Mouse (Mus musculus) forebrain, embryonic 14.5 days (tissue): Measurements from ENCODE around the gene Ret. TPM values are rescaled to one million over a fixed set of nuclear protein-coding genes. Genes with fewer than 3 reads are reported as not detected.

Experiments
- ATAC-seq: fragments of 200-750 bp; cut with Nextera tagmentation; 2 replicates; pipeline ENCODE4 v1.8.0; 2017; ENCODE audit warnings: mild to moderate bottlenecking, moderate library complexity
- DNase-seq: peaks from one replicate; pipeline ENCODE4 v3.0.0-alpha.2; 2015; ENCODE audit warnings: low spot score
- H3K27ac ChIP-seq: fragments of 300-500 bp; sonication (generic); 2 replicates; pipeline ENCODE4 v1.5.1; 2014; ENCODE audit warnings: low read depth, mild to moderate bottlenecking, control low read depth, low read length, moderate library complexity
- H3K27me3 ChIP-seq: fragments of 300-500 bp; sonication (generic); replicated peaks from 2 replicates; pipeline ENCODE4 v1.6.1; 2014; ENCODE audit warnings: low read length, control low read depth, mixed read lengths; ENCODE audit not compliant: control insufficient read depth, insufficient read depth
- H3K36me3 ChIP-seq: fragments of 300-500 bp; sonication (generic); 2 replicates; pipeline ENCODE4 v1.6.1; 2014; ENCODE audit warnings: low read length, control low read depth; ENCODE audit not compliant: control insufficient read depth, insufficient read depth
- H3K4me1 ChIP-seq: fragments of 300-500 bp; sonication (generic); 2 replicates; pipeline ENCODE4 v1.6.1; 2014; ENCODE audit warnings: antibody characterized with exemption, low read length, control low read depth; ENCODE audit not compliant: control insufficient read depth, insufficient read depth
- H3K4me2 ChIP-seq: fragments of 300-500 bp; sonication (generic); 2 replicates; pipeline ENCODE4 v1.6.1; 2014; ENCODE audit warnings: mild to moderate bottlenecking, control low read depth, low read length
- H3K4me3 ChIP-seq: fragments of 300-500 bp; sonication (generic); 2 replicates; pipeline ENCODE4 v1.5.1; 2014; ENCODE audit warnings: low read depth, low read length, control low read depth
- H3K9ac ChIP-seq: fragments of 300-500 bp; sonication (generic); 2 replicates; pipeline ENCODE4 v1.6.1; 2014; ENCODE audit warnings: mild to moderate bottlenecking, low read length, control low read depth, moderate library complexity
- H3K9me3 ChIP-seq: fragments of 300-500 bp; sonication (generic); replicated peaks from 2 replicates; pipeline ENCODE4 v1.6.1; 2016; ENCODE audit warnings: low read length, control low read depth, mixed read lengths; ENCODE audit not compliant: control insufficient read depth
- WGBS: fragments of 180-500 bp; shearing (Covaris S2); extraction: QIAGEN DNeasy Blood & Tissue Kit; methylation state at CpG from one replicate; pipeline ENCODE4 v1.1.7; 2014; 5-methylcytosine and 5-hydroxymethylcytosine counted together
- polyA plus RNA-seq: library from polyadenylated mRNA; unstranded; fragments of >200 nt; fragmentation: Nextera tagmentation; extraction: Ambion mirVana; gene quantifications from 2 replicates; pipeline ENCODE4 v1.2.1, GENCODE M21; 2014

The Ret gene
- polyA plus RNA-seq, result 0.75 and 1.2 TPM in 2 replicates

DNA sequence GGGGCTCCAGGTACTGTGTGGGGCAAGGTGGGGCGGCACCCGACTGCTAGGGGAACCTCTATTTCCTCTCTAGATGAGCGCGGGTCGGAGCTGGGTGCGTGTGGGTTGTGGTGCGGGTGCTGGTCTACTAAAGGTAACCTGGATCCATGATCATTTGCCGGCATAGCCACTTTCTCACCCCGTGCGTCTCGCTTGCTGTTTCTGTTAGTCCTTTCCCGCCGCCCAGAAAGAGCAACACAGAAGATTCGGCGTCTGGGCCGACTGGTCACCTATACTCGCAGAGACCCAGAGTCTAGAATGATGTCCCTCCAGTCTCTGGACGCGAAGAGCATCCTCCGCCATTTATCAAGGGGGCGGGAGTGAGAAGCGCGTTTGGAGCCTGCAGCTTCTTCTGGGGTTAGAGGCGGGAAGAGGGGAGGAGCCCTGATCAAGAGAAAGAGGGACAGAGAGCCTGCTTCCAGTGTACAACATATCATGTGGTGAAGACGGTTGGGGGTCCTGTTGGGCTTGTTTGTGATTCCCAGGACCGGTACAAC is at the start of gene Ret:
Gene Ret (minus strand): TSS at position 279 of the 536 bp plus-strand sequence.
- H3K27ac ChIP-seq, result no peak within 1 kb of the TSS
- H3K9me3 ChIP-seq, result no peaks in the 10 kb centered on the region
- H3K4me3 ChIP-seq, result peak within 1 kb of the TSS; percentile 65
- under 1% methylated on average over 26 of the region's 26 CpGs for WGBS
- no peaks in the 10 kb centered on the region for H3K4me1 ChIP-seq
- peak; percentile 26 for DNase-seq
- H3K27me3 ChIP-seq, result peaks cover 48% of the 10 kb centered on the region
- H3K9ac ChIP-seq, result peak within 1 kb of the TSS; percentile 60
- ATAC-seq, result 0 out of 2 replicates have a peak, but pooled peaks have one; percentile 21
- H3K36me3 ChIP-seq, result no peaks in the 10 kb centered on the region
- peak within 1 kb of the TSS; percentile 97 for H3K4me2 ChIP-seq

- Histone ChIP-seq H3K9me3 (no peaks in the 10 kb centered on the region), H3K27me3 (no peaks in the 10 kb centered on the region), H3K4me3 (no peak overlapping the region), H3K4me1 (no peaks in the 10 kb centered on the region), H3K27ac (no peak overlapping the region), H3K4me2 (no peak overlapping the region), H3K36me3 (no peaks in the 10 kb centered on the region), H3K9ac (no peak overlapping the region)
- WGBS, result 87% methylated on average over 6 of the region's 6 CpGs
- no peak for ATAC-seq
- DNase-seq, result no peak
Observed at GRCm38 (mm10) chr6:118247161-118247560, 49.6 kb upstream of the Ret start.

DNA sequence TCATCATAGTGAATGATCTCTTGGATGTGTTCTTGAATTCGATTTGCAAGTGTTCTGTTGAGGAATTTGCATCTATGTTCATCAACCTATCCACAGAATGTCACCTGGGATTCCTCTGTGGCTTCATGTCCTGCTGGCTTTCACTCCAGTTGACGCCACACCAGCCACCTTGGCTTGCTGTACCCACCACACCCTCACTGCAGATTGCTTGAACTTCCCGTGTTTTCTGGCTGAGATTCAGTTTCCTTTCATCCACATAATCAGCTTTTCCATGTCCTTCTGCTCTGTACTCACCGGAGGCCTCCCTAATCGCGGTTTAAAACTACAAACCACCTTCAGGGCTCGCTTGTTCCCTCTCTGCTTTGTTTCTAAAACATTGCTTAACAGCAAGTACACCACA is 46.6 kb upstream of the Ret start:
- 80% methylated on average over 7 of the region's 7 CpGs for WGBS
- H3K4me2 ChIP-seq, result no peak overlapping the region
- H3K27me3 ChIP-seq, result no peaks in the 10 kb centered on the region
- no peaks in the 10 kb centered on the region for H3K36me3 ChIP-seq
- no peaks in the 10 kb centered on the region for H3K9me3 ChIP-seq
- DNase-seq (no peak), ATAC-seq (no peak)
- H3K27ac ChIP-seq, result no peak overlapping the region
- H3K4me1 ChIP-seq, result no peaks in the 10 kb centered on the region
- no peak overlapping the region for H3K4me3 ChIP-seq
- H3K9ac ChIP-seq, result no peak overlapping the region

DNA sequence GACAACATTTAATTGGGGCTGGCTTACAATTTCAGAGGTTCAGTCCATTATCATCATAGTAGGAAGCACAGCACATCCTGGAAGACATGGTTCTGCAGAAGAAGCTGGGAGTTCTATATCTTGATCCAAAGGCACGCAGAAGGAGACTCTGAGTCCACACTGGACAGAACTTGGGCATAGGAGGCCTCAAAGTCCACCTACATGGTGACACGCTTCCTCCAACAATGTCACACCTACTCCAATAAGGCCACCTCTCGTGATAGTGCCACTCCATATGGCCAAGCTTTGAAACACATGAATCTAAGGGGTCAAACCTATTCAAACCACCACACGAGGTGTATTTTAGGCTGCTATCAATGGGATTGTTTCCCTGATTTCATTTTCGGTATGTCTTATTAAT is 45.4 kb upstream of the Ret start:
- H3K9me3 ChIP-seq, result no peaks in the 10 kb centered on the region
- WGBS, result 89% methylated on average over 5 of the region's 5 CpGs
- H3K9ac ChIP-seq, result no peak overlapping the region
- no peak for DNase-seq
- H3K36me3 ChIP-seq, result no peaks in the 10 kb centered on the region
- H3K27ac ChIP-seq, result no peak overlapping the region
- no peaks in the 10 kb centered on the region for H3K27me3 ChIP-seq
- H3K4me1 ChIP-seq, result no peaks in the 10 kb centered on the region
- no peak for ATAC-seq
- H3K4me3 ChIP-seq, result no peak overlapping the region
- no peak overlapping the region for H3K4me2 ChIP-seq

DNA sequence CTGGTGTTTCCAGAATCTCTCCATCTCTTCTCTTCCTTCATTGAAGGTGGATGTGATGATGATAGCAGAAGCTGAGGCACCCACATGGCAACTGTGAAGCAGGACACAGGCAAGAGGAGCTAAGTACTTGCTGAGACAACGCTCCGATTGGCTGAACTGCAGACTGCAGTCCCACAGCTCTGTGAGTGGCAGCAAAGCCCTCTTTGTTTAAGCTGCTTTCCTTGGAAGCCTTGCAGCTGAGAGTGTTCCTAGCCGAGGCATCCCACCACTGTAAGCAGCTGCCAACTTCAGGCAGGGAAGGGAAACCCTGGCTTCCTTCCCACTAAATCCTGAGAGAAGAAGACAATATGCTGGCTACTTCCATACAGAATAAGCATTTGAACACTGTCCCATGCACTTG is 28.6 kb upstream of the Ret start:
- Histone ChIP-seq H3K9me3 (no peaks in the 10 kb centered on the region), H3K4me3 (no peak overlapping the region), H3K36me3 (no peaks in the 10 kb centered on the region), H3K9ac (no peak overlapping the region), H3K27me3 (no peaks in the 10 kb centered on the region), H3K4me1 (peaks cover 4% of the 10 kb centered on the region; the same call in 1 of the 2 replicates), H3K27ac (no peak overlapping the region), H3K4me2 (no peak overlapping the region)
- WGBS, result 22% methylated on average over 3 of the region's 3 CpGs
- ATAC-seq, result peak; percentile 57; the same call in 1 of the 2 replicates
- DNase-seq, result peak; percentile 70

- no peak overlapping the region for H3K27ac ChIP-seq
- 87% methylated on average over 2 of the region's 2 CpGs for WGBS
- no peaks in the 10 kb centered on the region for H3K27me3 ChIP-seq
- DNase-seq (no peak), ATAC-seq (no peak)
- H3K36me3 ChIP-seq, result no peaks in the 10 kb centered on the region
- no peak overlapping the region for H3K4me2 ChIP-seq
- H3K4me1 ChIP-seq, result peaks cover 4% of the 10 kb centered on the region; the same call in 1 of the 2 replicates
- no peaks in the 10 kb centered on the region for H3K9me3 ChIP-seq
- H3K9ac ChIP-seq, result no peak overlapping the region
- H3K4me3 ChIP-seq, result no peak overlapping the region
Observed at GRCm38 (mm10) chr6:118222471-118222870, 25.0 kb upstream of the Ret start.

DNA sequence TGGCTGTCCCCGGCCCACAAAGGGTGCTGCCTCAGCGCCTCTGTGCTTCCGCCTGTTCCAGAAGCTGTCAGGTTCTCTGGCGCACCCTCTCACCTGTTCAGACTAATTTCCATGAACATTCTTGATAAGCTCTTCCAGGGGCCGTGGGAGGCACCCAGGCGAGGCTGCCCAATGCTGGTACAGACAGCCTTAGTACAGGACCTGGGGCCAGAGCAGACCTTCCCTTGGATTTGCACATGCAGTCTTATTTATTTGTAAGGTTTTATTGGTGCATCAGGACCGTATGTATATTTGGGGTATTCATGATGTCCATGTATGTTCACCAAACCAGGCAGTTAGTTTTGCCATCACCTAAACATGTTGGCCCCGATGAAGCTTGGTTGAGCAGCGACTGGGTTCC is 18.2 kb upstream of the Ret start:
- no peaks in the 10 kb centered on the region for H3K36me3 ChIP-seq
- no peak overlapping the region for H3K4me2 ChIP-seq
- H3K4me1 ChIP-seq, result no peaks in the 10 kb centered on the region
- no peak for DNase-seq
- no peaks in the 10 kb centered on the region for H3K27me3 ChIP-seq
- no peaks in the 10 kb centered on the region for H3K9me3 ChIP-seq
- no peak overlapping the region for H3K27ac ChIP-seq
- H3K4me3 ChIP-seq, result no peak overlapping the region
- no peak overlapping the region for H3K9ac ChIP-seq
- WGBS, result 90% methylated on average over 8 of the region's 9 CpGs
- ATAC-seq, result no peak

- no peak for DNase-seq
- Histone ChIP-seq H3K4me2 (no peak overlapping the region), H3K4me3 (no peak overlapping the region), H3K9ac (no peak overlapping the region), H3K4me1 (no peaks in the 10 kb centered on the region), H3K27ac (no peak overlapping the region), H3K9me3 (no peaks in the 10 kb centered on the region), H3K36me3 (no peaks in the 10 kb centered on the region), H3K27me3 (no peaks in the 10 kb centered on the region)
- 91% methylated on average over 8 of the region's 8 CpGs for WGBS
- no peak for ATAC-seq
Observed at GRCm38 (mm10) chr6:118208326-118208725, 10.8 kb upstream of the Ret start.

DNA sequence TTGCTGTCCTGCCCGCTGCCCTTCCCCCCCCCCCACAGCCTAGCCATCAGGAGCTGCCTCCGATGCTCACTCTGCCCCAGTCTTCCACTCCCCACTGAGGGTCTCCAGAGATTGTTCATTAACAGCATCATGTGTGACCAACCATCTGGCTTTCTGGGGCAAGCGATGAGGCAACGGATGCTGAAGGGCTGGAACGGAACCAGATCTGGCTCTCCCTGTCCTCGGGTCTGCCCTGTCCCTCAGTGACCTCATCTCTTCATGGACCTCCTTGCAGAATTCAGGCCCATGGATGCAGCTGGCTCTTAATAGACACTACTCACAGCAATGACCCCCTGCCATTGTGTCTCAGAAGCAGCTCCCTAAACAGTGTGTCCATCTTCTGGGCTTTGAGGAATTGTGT is 8.9 kb upstream of the Ret start:
- ATAC-seq, result no peak
- Histone ChIP-seq H3K9ac (no peak overlapping the region), H3K4me1 (no peaks in the 10 kb centered on the region), H3K9me3 (no peaks in the 10 kb centered on the region), H3K27ac (no peak overlapping the region), H3K4me2 (no peak overlapping the region), H3K36me3 (no peaks in the 10 kb centered on the region), H3K27me3 (no peaks in the 10 kb centered on the region), H3K4me3 (no peak overlapping the region)
- WGBS, result 89% methylated on average over 6 of the region's 6 CpGs
- DNase-seq, result no peak
